Mouse (Mus musculus): Measurements from ENCODE around the gene Dnaja4.
A peak's percentile ranks its signal among the peaks of the same experiment; 100 is the strongest.
"Not testable (repeated sequence)": the region's sequence is repeated elsewhere in the genome, so short reads cannot be mapped to it uniquely, and the experiment has no call there.

Dnaja4 gene

GRCm38 (mm10) chr9:54698318-54699086 lies at the start of gene Dnaja4:
TSS of gene Dnaja4 (plus strand) at chr9:54698873.
- DNase-seq (ENCODE audit: low read depth, low spot score): no peak

- no peak for DNase-seq (ENCODE audit: low read depth, low spot score)
Measured at GRCm38 (mm10) chr9:54649360-54649759, 49.3 kb upstream of the Dnaja4 start.

DNA sequence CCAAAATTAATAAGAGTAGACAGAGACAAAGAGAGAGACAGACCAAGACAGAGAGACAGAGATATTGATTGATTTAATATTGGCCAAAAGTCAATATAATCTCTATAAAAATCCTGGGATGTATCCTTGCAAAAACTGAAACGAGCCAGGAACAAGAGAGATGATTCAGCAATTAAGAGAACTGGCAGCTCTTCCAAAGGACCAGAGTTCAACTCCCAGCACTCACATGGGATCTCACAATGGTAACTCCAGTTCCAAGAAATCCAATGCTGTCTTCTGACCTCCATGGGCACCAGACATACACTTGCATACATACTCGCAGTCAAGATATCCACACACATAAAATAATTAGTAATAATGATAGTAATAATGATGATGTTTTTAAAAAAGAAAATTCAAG lies 45.9 kb upstream of the Dnaja4 start:
- no peak for DNase-seq (ENCODE audit: low read depth, low spot score)

GRCm38 (mm10) chr9:54655846-54656245 lies 42.8 kb upstream of the Dnaja4 start:
- DNase-seq (ENCODE audit: low read depth, low spot score): no peak

DNA sequence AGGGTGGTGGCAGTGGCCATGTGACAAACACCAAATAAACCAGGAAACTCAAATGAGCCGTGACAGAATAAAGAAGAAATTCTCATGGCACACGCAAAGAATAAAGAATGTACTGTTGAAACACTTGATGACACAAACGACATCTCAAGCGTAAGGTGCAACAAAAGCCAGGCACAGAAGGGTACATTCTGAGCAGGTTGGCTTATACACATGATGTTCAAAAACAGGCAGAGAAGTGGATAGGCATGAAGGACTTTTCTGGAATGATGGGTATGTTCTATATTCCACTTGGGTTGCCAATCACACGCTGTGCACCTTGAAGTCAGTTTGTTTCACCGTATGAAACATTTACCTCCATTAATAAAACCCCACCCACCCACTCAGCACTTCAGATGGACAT lies 42.3 kb upstream of the Dnaja4 start:
- no peak for DNase-seq (ENCODE audit: low read depth, low spot score)

DNA sequence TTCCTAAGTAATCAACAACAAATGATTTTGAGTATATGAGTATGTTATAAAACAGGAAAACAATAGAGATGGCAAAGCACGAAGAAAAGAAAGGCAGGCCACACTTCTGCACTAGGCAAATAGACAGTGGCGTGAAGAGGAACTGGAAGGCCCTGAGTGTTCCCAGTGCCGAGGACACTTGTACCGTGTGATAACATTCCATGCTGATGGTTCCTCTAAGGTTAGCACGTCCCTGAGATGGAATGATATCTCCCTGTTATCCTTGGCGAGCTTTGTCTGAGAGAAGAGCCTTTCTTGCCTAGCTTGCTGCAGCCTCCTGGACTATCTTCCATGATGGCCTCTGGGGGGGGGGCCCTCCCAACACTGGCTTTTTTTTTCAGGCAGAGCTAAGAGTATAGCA lies 39.9 kb upstream of the Dnaja4 start:
- no peak for DNase-seq (ENCODE audit: low read depth, low spot score)

GRCm38 (mm10) chr9:54661605-54662377 lies 36.9 kb upstream of the Dnaja4 start, which contains the start of gene Acsbg1:
TSS of gene Acsbg1 (minus strand) at chr9:54661870.
- DNase-seq (ENCODE audit: low read depth, low spot score): no peak

- no peak for DNase-seq (ENCODE audit: low read depth, low spot score)
Measured at GRCm38 (mm10) chr9:54664358-54664757, 34.3 kb upstream of the Dnaja4 start.

GRCm38 (mm10) chr9:54666116-54666515 lies 32.6 kb upstream of the Dnaja4 start:
- no peak for DNase-seq (ENCODE audit: low read depth, low spot score)

DNA sequence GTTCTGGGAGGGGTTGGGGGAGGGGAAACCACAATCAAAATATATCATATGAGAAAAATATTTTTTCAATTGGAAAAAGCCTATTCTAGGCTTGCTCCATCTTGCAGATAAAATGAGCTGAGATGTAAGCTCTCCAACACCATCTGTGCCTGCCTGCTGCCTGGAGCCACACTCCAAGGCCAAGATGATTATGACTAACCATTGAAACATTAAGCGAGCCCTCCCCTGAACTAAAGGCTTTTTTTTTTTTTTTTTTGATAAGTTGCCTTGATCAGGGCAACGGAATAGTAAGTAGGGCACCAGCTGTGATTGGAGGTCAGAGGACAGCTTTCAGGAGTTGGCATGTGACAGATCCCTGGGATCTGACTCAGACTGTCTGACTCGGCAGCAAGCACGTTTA lies 30.2 kb upstream of the Dnaja4 start:
- no peak for DNase-seq (ENCODE audit: low read depth, low spot score)

GRCm38 (mm10) chr9:54671962-54672361 lies 26.7 kb upstream of the Dnaja4 start:
- no peak for DNase-seq (ENCODE audit: low read depth, low spot score)

- no peak for DNase-seq (ENCODE audit: low read depth, low spot score)
Measured at GRCm38 (mm10) chr9:54673887-54674286, 24.8 kb upstream of the Dnaja4 start.

DNA sequence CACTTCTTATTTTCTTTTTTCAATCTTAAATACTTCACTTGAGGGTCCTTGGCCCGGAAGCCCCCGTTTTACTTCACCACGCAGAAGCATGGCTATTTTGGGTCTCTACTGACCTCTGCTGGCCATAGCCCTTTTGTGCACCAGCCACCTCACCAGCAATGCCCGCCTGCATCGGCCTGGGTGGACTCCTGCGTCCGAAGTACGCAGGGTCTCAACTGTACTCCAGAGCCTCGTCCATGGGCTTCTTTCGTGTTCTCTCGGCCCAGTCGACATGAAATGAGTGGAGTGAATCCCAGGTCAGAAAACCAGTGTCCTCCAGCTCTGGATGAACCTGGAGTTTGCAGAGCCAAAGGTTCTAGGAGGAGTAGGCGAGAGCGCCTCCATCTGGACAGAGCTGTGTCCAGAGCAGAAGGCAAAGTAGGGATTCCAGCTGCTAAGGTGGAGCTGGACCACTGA lies 22.1 kb upstream of the Dnaja4 start:
- DNase-seq (ENCODE audit: low read depth, low spot score): peak; percentile 78

DNA sequence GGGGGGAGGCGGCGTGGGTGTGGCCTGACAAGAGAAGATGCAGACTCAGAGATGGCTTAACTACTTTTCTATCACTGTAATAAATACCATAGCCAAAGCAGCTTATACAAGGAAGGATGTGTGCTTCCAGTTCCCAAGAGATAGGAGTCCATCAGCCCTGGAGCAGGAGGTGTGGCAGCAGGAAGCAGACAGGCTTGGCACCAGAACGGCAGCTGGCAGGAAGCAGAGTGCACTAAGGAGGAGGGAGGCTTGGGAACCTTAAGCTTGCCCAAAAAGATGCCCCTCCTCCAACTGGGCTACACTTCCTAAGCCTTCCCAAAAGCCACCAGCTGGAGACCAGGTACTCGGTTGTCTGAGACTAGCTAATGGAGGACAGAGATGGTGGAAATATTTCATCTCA lies 15.8 kb upstream of the Dnaja4 start:
- DNase-seq (ENCODE audit: low read depth, low spot score): no peak

GRCm38 (mm10) chr9:54683814-54684605 lies 14.7 kb upstream of the Dnaja4 start:
- DNase-seq (ENCODE audit: low read depth, low spot score): no peak

DNA sequence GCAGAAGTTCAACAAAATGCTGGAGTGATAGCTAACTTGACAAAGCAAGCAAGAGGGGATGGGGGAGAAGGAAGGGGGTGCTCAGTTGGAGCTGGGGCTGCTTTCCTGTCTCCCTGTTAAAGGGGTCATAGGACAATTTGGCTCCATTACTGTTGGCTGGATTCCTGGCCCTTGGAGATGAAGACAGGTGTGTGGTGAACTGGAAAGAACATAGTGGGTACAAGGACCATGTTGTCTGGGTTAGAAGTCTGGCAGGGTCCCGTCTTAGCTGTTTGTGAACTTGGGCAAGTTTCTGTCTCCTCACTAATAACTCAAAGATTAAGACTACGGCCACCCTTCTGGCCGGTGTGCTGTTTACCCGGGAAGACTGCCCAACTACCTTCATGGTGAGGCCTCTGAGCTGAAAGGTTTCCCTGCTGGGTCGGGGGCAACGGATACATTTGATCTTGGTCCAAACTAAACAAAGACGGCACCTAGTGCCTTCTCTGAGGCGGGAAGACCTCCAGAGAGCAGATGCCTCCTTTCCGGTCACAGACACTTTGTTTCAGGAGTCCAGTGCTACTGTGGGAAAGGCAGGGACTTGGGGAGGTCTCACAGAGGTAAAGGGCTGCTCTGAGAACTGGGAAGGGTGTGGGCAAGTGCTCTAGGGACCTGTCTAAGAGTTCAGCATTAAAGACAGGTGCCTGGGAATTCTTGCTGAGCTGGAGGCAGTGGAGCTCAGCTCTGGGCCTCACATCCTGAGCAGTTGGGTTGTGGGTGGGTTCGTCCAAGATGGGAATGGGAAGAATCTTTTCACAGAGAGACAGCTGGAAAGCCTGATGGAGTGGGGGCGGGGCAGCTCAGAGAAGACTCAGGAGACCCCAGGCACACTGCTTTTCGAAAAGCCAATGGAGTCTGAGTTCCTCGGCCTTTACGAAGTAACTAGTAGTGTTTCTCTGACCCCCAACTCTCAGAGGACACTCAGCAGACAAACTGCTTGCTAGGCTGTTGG lies 11.1 kb upstream of the Dnaja4 start:
- no peak for DNase-seq (ENCODE audit: low read depth, low spot score)

- DNase-seq (ENCODE audit: low read depth, low spot score): no peak
Measured at GRCm38 (mm10) chr9:54689446-54689845, 9.2 kb upstream of the Dnaja4 start.

DNA sequence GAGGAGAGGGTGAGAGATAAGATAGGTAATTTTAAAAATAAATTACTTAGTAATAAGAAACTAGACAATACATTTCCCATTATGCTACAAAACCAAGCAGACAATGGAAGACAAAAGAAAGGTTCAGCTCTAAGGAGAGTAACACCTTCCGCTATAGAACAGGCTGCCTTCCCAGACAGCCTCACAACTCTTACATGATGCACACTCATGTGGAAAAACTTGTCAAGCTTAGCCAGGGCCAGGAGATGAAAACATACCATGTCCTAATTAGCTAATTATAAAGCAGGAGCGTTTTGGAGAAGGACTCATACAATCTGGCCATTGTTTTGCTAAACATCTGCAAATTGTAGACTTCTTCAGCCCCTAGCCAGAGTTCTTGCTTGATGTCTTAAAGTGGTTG lies 8.0 kb upstream of the Dnaja4 start:
- not testable (repeated sequence) for DNase-seq (ENCODE audit: low read depth, low spot score)

- DNase-seq (ENCODE audit: low read depth, low spot score): not testable (repeated sequence)
Measured at GRCm38 (mm10) chr9:54691241-54691805, 7.3 kb upstream of the Dnaja4 start.

DNA sequence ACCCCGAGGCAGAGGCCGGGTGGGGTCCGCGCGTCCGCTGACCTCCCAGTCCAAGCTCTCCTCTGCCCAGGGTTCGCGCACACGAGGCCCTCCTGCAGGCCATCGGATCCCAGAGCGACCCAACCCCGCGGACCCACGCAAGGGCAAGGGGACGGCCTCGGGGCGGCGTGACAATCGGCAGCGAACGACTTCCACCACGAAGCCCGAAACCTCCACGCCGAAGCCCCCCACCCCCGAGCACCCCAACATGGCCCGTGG lies 343 bp downstream of the Dnaja4 start:
- no peak for DNase-seq (ENCODE audit: low read depth, low spot score)

Measured in A20 (cell line).